Mouse (Mus musculus): ENCODE measurements around the gene Myh9. TPM values are rescaled to one million over a fixed set of nuclear protein-coding genes. Genes with fewer than 3 reads are reported as not detected.
A peak's percentile ranks its signal among the peaks of the same experiment; 100 is the strongest.

The Myh9 gene
- polyA plus RNA-seq, 1 experiment, result 29.9 TPM

- TF ChIP-seq CTCF (IDR thresholded peaks at IDR 0.05; ENCODE audit: borderline replicate concordance, extremely low read depth, insufficient read depth, insufficient read length), result no peak
- TF ChIP-seq POLR2A (IDR thresholded peaks at IDR 0.05; ENCODE audit: borderline replicate concordance, extremely low read depth, insufficient read depth, insufficient read length, poor library complexity, severe bottlenecking), result no peak
These were observed 2.3 kb downstream of the Myh9 start for GRCm38 (mm10) chr15:77839529-77840286.

GRCm38 (mm10) chr15:77838530-77839387, 3.2 kb downstream of the Myh9 start:
- no peak for TF ChIP-seq CTCF (IDR thresholded peaks at IDR 0.05; ENCODE audit: borderline replicate concordance, extremely low read depth, insufficient read depth, insufficient read length)
- no peak for TF ChIP-seq POLR2A (IDR thresholded peaks at IDR 0.05; ENCODE audit: borderline replicate concordance, extremely low read depth, insufficient read depth, insufficient read length, poor library complexity, severe bottlenecking)
- DNase-seq (ENCODE audit: low read depth), result peak; percentile 49

More at GRCm38 (mm10) chr15:77839529-77840286, 2.3 kb downstream of the Myh9 start:
- DNase-seq (ENCODE audit: low read depth), result no peak

- DNase-seq (ENCODE audit: low read depth), result no peak
- no peak for TF ChIP-seq CTCF (IDR thresholded peaks at IDR 0.05; ENCODE audit: borderline replicate concordance, extremely low read depth, insufficient read depth, insufficient read length)
- no peak for TF ChIP-seq POLR2A (IDR thresholded peaks at IDR 0.05; ENCODE audit: borderline replicate concordance, extremely low read depth, insufficient read depth, insufficient read length, poor library complexity, severe bottlenecking)
These were observed 4.4 kb downstream of the Myh9 start for GRCm38 (mm10) chr15:77837444-77838117.

GRCm38 (mm10) chr15:77836692-77837443, 5.1 kb downstream of the Myh9 start:
- no peak for DNase-seq (ENCODE audit: low read depth)
- TF ChIP-seq CTCF (IDR thresholded peaks at IDR 0.05; ENCODE audit: borderline replicate concordance, extremely low read depth, insufficient read depth, insufficient read length) (no peak), POLR2A (IDR thresholded peaks at IDR 0.05; ENCODE audit: borderline replicate concordance, extremely low read depth, insufficient read depth, insufficient read length, poor library complexity, severe bottlenecking) (no peak)

- TF ChIP-seq CTCF (IDR thresholded peaks at IDR 0.05; ENCODE audit: borderline replicate concordance, extremely low read depth, insufficient read depth, insufficient read length), result no peak
- no peak for TF ChIP-seq POLR2A (IDR thresholded peaks at IDR 0.05; ENCODE audit: borderline replicate concordance, extremely low read depth, insufficient read depth, insufficient read length, poor library complexity, severe bottlenecking)
- no peak for DNase-seq (ENCODE audit: low read depth)
These were observed 5.9 kb downstream of the Myh9 start for GRCm38 (mm10) chr15:77835930-77836653.

GRCm38 (mm10) chr15:77834336-77835268, 7.4 kb downstream of the Myh9 start:
- no peak for TF ChIP-seq POLR2A (IDR thresholded peaks at IDR 0.05; ENCODE audit: borderline replicate concordance, extremely low read depth, insufficient read depth, insufficient read length, poor library complexity, severe bottlenecking)
- TF ChIP-seq CTCF (IDR thresholded peaks at IDR 0.05; ENCODE audit: borderline replicate concordance, extremely low read depth, insufficient read depth, insufficient read length), result no peak
- no peak for DNase-seq (ENCODE audit: low read depth)

GRCm38 (mm10) chr15:77833731-77834130, 8.2 kb downstream of the Myh9 start:
- no peak for DNase-seq (ENCODE audit: low read depth)
- TF ChIP-seq POLR2A (IDR thresholded peaks at IDR 0.05; ENCODE audit: borderline replicate concordance, extremely low read depth, insufficient read depth, insufficient read length, poor library complexity, severe bottlenecking) (no peak), CTCF (IDR thresholded peaks at IDR 0.05; ENCODE audit: borderline replicate concordance, extremely low read depth, insufficient read depth, insufficient read length) (no peak)

GRCm38 (mm10) chr15:77833083-77833482, 8.9 kb downstream of the Myh9 start:
- TF ChIP-seq CTCF (IDR thresholded peaks at IDR 0.05; ENCODE audit: borderline replicate concordance, extremely low read depth, insufficient read depth, insufficient read length) (no peak), POLR2A (IDR thresholded peaks at IDR 0.05; ENCODE audit: borderline replicate concordance, extremely low read depth, insufficient read depth, insufficient read length, poor library complexity, severe bottlenecking) (no peak)
- no peak for DNase-seq (ENCODE audit: low read depth)

GRCm38 (mm10) chr15:77832458-77832904, 9.5 kb downstream of the Myh9 start:
- no peak for DNase-seq (ENCODE audit: low read depth)
- TF ChIP-seq POLR2A (IDR thresholded peaks at IDR 0.05; ENCODE audit: borderline replicate concordance, extremely low read depth, insufficient read depth, insufficient read length, poor library complexity, severe bottlenecking) (no peak), CTCF (IDR thresholded peaks at IDR 0.05; ENCODE audit: borderline replicate concordance, extremely low read depth, insufficient read depth, insufficient read length) (no peak)

Data from brain, embryonic 14.5 days (tissue).